Mouse (Mus musculus) forebrain, postnatal 0 days (tissue): ENCODE data around the gene Coro2a. TPM values are rescaled to one million over a fixed set of nuclear protein-coding genes. Genes with fewer than 3 reads are reported as not detected.
A peak's percentile ranks its signal among the peaks of the same experiment; 100 is the strongest.

Experiments used
- ATAC-seq: fragments of 200-750 bp; cut with Nextera tagmentation; 2 replicates; pipeline ENCODE4 v1.8.0; 2017; ENCODE audit warnings: mild to moderate bottlenecking, moderate library complexity
- DNase-seq: peaks from one replicate; pipeline ENCODE4 v3.0.0-alpha.2; 2015
- H3K27ac ChIP-seq: fragments of 300-500 bp; sonication (generic); 2 replicates; pipeline ENCODE4 v1.5.1; 2014; ENCODE audit warnings: low read depth, mild to moderate bottlenecking, antibody characterized with exemption, low read length, moderate library complexity, mixed read lengths
- H3K27me3 ChIP-seq: fragments of 300-500 bp; sonication (generic); 2 replicates; pipeline ENCODE4 v1.6.1; 2014; ENCODE audit warnings: mild to moderate bottlenecking, low read length, mixed read lengths; ENCODE audit not compliant: insufficient read depth
- H3K36me3 ChIP-seq: fragments of 300-500 bp; sonication (generic); 2 replicates; pipeline ENCODE4 v1.6.1; 2014; ENCODE audit warnings: mild to moderate bottlenecking, moderate library complexity; ENCODE audit not compliant: insufficient read depth
- H3K4me1 ChIP-seq: fragments of 300-500 bp; sonication (generic); 2 replicates; pipeline ENCODE4 v1.6.1; 2014; ENCODE audit warnings: antibody characterized with exemption; ENCODE audit not compliant: insufficient read depth
- H3K4me2 ChIP-seq: fragments of 300-500 bp; sonication (generic); 2 replicates; pipeline ENCODE4 v1.6.1; 2014; ENCODE audit warnings: low read depth, mild to moderate bottlenecking, moderate library complexity
- H3K4me3 ChIP-seq: fragments of 300-500 bp; sonication (generic); 2 replicates; pipeline ENCODE4 v1.5.1; 2014; ENCODE audit warnings: low read depth, low read length, mixed read lengths
- H3K9ac ChIP-seq: fragments of 300-500 bp; sonication (generic); 2 replicates; pipeline ENCODE4 v1.6.1; 2014; ENCODE audit warnings: mild to moderate bottlenecking
- H3K9me3 ChIP-seq: fragments of 300-500 bp; sonication (generic); 2 replicates; pipeline ENCODE4 v1.6.1; 2016; ENCODE audit warnings: low read length
- CTCF ChIP-seq: sonication (generic); IDR thresholded peaks from 2 replicates; pipeline ENCODE4 v1.5.1; 2016; ENCODE audit warnings: antibody characterized with exemption, control low read depth, low read depth
- WGBS: fragments of 180-500 bp; shearing (Covaris S2); extraction: QIAGEN DNeasy Blood & Tissue Kit; methylation state at CpG from one replicate; pipeline ENCODE4 v1.1.7; 2014; 5-methylcytosine and 5-hydroxymethylcytosine counted together
- polyA plus RNA-seq: library from polyadenylated mRNA; unstranded; fragments of >200 nt; fragmentation: Nextera tagmentation; extraction: Ambion mirVana; gene quantifications from 2 replicates; pipeline ENCODE4 v1.2.1, GENCODE M21; 2015
- total RNA-seq: library from RNA; depleted of rRNA; stranded (reverse); fragments of >200 nt; gene quantifications from 2 replicates; pipeline ENCODE4 v1.2.3, GENCODE M21; 2014

Coro2a gene
- total and polyA plus RNA-seq, 2 experiments from 2014 or later: 7.5 to 20.6 TPM

DNA sequence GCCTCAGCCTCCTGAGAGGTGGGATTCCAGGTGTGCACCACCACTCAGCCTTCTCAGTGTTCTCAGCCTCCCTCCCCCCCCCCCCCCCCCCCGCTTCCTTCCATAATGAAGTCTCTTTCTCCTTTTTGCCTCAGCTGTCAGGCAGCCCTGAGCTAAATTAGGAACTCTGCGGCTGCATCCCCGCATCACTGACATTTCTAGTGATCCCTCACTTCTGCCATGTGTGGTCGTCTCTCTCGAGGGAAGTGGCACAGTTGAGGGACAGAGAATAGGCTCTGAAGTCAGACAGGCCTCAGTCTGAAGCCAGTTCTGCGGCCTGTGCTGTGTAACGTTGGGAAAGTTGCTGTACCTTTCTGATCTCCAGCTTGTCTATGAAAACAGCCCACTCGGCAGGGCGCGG lies 52.0 kb downstream of the Coro2a start:
- no peaks in the 10 kb centered on the region for H3K4me1 ChIP-seq
- H3K4me3 ChIP-seq: no peak overlapping the region
- TF ChIP-seq CTCF: no peak
- no peak overlapping the region for H3K9ac ChIP-seq
- no peak overlapping the region for H3K27ac ChIP-seq
- peaks cover 20% of the 10 kb centered on the region; the same call in 1 of the 2 replicates for H3K36me3 ChIP-seq
- no peaks in the 10 kb centered on the region for H3K27me3 ChIP-seq
- DNase-seq: no peak
- H3K4me2 ChIP-seq: no peak overlapping the region
- no peaks in the 10 kb centered on the region for H3K9me3 ChIP-seq
- WGBS: 72% methylated on average over 10 of the region's 10 CpGs
- ATAC-seq: no peak

DNA sequence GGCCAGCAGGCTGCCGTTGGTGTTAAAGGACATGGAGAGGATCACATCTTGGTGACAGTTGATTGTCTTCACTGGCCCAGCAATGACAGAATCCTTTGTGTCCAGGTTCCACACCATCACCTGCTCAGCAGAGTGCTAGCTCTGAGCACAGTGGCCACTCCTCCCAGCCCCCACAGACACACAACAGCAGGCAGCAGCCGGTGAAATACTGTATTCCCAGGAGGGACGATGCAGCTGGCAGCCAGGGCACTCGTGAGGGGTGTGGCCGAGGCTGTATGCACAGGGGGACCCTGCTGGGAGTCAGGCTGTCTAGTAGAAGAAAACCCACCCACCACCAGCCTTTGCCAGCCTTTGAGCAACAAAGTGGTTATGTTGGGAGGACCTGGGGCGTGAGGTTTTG lies 55.3 kb downstream of the Coro2a start:
- Histone ChIP-seq H3K36me3 (peaks cover 32% of the 10 kb centered on the region; the same call in 1 of the 2 replicates), H3K4me2 (no peak overlapping the region), H3K27ac (no peak overlapping the region), H3K27me3 (no peaks in the 10 kb centered on the region), H3K4me3 (no peak overlapping the region), H3K9ac (no peak overlapping the region), H3K4me1 (no peaks in the 10 kb centered on the region), H3K9me3 (no peaks in the 10 kb centered on the region)
- DNase-seq: no peak
- no peak for ATAC-seq
- no peak for TF ChIP-seq CTCF
- 37% methylated on average over 6 of the region's 6 CpGs for WGBS

DNA sequence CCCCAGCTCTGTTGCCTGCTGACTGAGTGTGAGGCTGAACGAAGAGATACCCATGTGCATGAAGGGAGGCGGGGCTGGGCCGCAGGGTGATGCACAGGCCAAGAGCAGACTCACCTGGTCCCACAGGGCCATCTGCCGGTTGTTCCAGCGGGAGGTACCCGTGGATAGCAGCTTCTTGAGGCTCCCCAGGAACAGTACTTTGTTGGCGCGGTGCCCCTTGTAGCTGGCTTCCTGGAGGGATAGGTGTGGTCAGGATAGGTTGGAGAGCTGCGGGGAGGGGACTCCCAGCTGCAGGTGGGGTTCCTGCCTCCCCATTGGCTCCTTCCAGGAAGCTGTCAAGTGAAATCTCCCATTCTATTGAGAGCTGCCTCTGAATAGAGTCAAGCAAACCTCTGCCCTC lies 56.5 kb downstream of the Coro2a start:
- H3K27me3 ChIP-seq: no peaks in the 10 kb centered on the region
- no peak overlapping the region for H3K9ac ChIP-seq
- DNase-seq (no peak), ATAC-seq (no peak)
- no peaks in the 10 kb centered on the region for H3K9me3 ChIP-seq
- TF ChIP-seq CTCF: no peak
- 17% methylated on average over 9 of the region's 9 CpGs for WGBS
- no peak overlapping the region for H3K4me3 ChIP-seq
- no peak overlapping the region for H3K27ac ChIP-seq
- peaks cover 28% of the 10 kb centered on the region; the same call in 1 of the 2 replicates for H3K36me3 ChIP-seq
- H3K4me1 ChIP-seq: no peaks in the 10 kb centered on the region
- no peak overlapping the region for H3K4me2 ChIP-seq

DNA sequence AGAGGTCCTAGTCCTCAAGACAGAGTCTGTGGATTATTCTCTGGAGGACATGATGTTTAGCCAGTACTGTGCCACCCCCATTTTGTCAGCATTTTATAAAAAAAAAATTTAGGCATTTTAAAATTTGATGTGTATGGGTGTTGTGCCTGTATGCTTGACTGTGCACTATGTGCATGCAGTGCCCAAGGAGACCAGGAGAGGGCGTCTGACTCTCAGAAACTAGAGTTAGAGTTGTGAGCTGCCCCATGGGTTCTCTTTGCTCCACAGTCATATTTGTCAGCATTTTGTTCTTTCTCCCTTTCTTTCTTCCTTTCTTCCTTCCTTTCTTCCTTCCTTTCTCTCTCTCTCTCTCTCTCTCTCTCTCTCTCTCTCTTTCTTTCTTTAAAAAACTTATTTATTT lies 57.7 kb downstream of the Coro2a start:
- Histone ChIP-seq H3K27ac (no peak overlapping the region), H3K36me3 (peaks cover 28% of the 10 kb centered on the region; the same call in 1 of the 2 replicates), H3K4me2 (no peak overlapping the region), H3K27me3 (no peaks in the 10 kb centered on the region), H3K9ac (no peak overlapping the region), H3K4me3 (no peak overlapping the region), H3K9me3 (no peaks in the 10 kb centered on the region), H3K4me1 (no peaks in the 10 kb centered on the region)
- 27% methylated on average over 1 of the region's 1 CpGs for WGBS
- no peak for ATAC-seq
- peak; percentile 49 for TF ChIP-seq CTCF
- peak; percentile 21 for DNase-seq

DNA sequence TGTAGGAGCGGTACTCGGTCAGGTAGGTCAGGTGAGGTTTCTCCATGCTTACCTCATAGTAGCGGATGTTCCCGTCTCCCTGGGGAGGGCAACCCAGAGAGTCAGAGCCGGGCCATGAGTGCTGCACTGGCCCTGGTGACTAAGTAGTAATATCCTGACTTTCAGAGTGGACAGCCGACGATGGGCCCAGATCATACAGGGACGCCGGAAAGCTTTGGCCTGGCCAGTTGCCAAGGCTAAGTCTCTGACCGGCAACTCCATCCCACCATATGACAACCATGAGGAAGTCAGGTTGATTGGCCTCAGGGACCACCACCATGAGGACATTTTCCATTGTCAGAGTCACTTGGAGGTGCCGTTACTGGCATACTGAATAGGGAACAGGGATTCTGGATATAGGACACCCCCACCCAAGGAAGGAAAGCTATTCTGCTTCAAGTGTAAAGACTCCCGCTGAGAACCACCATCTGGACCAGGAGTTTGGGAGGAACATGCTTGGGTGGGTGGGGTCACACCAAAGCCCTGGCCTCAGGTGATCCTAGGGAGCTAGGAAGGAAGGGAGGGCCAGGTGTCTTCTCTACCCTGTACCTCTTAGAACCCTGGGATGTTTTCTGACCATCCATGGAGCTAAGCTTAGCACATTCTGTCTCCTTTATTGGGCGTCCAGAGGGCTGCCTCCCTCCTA lies 58.5 kb downstream of the Coro2a start:
- no peak for TF ChIP-seq CTCF

DNA sequence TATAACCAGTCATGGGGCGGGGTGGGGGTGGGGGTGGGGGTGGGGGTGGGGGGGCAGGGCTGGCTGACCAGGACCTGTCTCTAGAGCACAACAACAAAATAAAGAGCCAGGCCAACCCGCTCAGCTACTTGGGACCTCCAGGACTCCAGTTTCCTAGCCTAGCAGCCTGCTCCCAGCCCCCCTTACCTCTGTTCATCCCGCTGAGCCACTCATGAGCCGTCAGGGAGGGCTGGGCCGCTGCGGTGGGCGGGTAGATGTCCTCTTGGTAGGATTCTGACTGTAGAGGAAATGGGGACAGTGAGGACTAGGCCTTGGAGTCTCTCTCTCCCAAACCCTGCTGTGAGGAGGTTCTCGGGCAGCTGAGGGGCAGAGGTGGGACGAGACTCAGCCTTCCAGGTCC lies 60.3 kb downstream of the Coro2a start:
- Histone ChIP-seq H3K36me3 (peaks cover 15% of the 10 kb centered on the region), H3K4me3 (no peak overlapping the region), H3K4me1 (no peaks in the 10 kb centered on the region), H3K9me3 (no peaks in the 10 kb centered on the region), H3K27me3 (0 out of 2 replicates have a peak, but pooled peaks cover under 1% of the 10 kb centered on the region), H3K4me2 (no peak overlapping the region), H3K27ac (no peak overlapping the region), H3K9ac (no peak overlapping the region)
- no peak for ATAC-seq
- no peak for DNase-seq
- TF ChIP-seq CTCF: no peak
- 53% methylated on average over 9 of the region's 9 CpGs for WGBS

More for the DNA sequence above, 58.5 kb downstream of the Coro2a start:
- no peaks in the 10 kb centered on the region for H3K9me3 ChIP-seq
- H3K4me1 ChIP-seq: no peaks in the 10 kb centered on the region
- H3K27ac ChIP-seq: no peak overlapping the region
- no peak overlapping the region for H3K9ac ChIP-seq
- DNase-seq (no peak), ATAC-seq (no peak)
- H3K4me3 ChIP-seq: no peak overlapping the region
- peaks cover 26% of the 10 kb centered on the region for H3K36me3 ChIP-seq
- WGBS: 90% methylated on average over 13 of the region's 13 CpGs
- H3K4me2 ChIP-seq: no peak overlapping the region
- H3K27me3 ChIP-seq: no peaks in the 10 kb centered on the region

DNA sequence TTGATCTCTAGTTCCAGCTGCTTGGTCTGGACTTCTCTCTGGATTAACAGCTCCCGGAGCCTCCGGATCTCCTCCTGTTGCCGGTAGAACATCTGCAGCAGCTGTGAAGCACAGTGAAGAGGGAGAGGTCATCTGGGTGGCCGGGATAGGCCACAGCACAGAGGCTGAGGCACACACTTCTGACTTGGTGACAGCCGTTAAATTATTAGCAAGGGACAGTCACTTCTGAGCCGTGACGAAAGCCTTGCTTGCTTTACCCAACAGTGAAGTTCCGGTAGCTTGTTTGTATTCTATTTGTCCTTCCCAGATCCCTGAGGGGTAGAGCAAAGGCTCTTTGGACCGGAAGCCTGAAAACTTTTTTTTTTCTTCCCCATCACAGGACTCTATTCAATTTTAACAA lies 62.8 kb downstream of the Coro2a start:
- TF ChIP-seq CTCF: no peak
- H3K9me3 ChIP-seq: no peaks in the 10 kb centered on the region
- peaks cover 12% of the 10 kb centered on the region for H3K36me3 ChIP-seq
- H3K27me3 ChIP-seq: peaks cover 20% of the 10 kb centered on the region; the same call in 1 of the 2 replicates
- WGBS: 81% methylated on average over 9 of the region's 9 CpGs
- no peak overlapping the region for H3K4me3 ChIP-seq
- H3K4me1 ChIP-seq: no peaks in the 10 kb centered on the region
- H3K4me2 ChIP-seq: no peak overlapping the region
- ATAC-seq (no peak), DNase-seq (no peak)
- H3K9ac ChIP-seq: no peak overlapping the region
- H3K27ac ChIP-seq: no peak overlapping the region
